Comparison of ENCODE assay signal across 11 mouse cellular contexts in the genomic region with DNA sequence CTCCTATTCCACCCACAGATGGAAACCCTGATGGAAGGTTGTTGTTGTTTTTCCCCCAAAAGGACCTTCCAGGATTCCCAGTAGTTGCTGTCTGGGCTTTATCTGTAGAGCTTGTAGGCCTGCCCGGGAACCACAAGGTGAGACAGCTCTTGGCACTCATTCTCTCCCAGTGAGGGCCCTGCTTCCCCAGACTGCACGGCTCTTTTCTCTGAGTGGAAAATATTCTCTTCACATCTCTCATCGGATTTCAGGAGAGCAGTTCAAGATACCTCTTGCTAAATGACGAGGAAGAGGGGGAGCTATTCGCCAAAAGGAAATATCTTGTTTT.
DNase-seq lines count a peak whose midpoint lies in the region; ATAC-seq and TF ChIP-seq lines count a peak whose summit lies in the region.
"Had no signal": no experiment of that assay in that cellular context is flagged by ENCODE, and none has a peak within 500 bp of the region (broad histone marks: within the 10 kb centered on the region; RNA-seq: fewer than 3 reads in every experiment).

No protein-coding gene starts in this region.

- no peak overlapping the region for H3K4me3 ChIP-seq in layer of hippocampus, adult 2 months
- H3K4me3 ChIP-seq in intestine, embryonic 15.5 days (replicated peaks) = no peak overlapping the region
- H3K4me3 ChIP-seq: embryonic facial prominence, embryonic 12.5 days; myocyte had no signal

- peak overlapping the region; percentile 69 for H3K27ac ChIP-seq in layer of hippocampus, adult 2 months
- no peak overlapping the region for H3K27ac ChIP-seq in intestine, embryonic 15.5 days
- H3K27ac ChIP-seq: embryonic facial prominence, embryonic 12.5 days had no signal

- WGBS in intestine, embryonic 15.5 days = 75% methylated on average over 5 of the region's 5 CpGs

- H3K9me3 ChIP-seq in intestine, embryonic 15.5 days = no peaks in the 10 kb centered on the region
- H3K9me3 ChIP-seq: embryonic facial prominence, embryonic 12.5 days had no signal

- H3K36me3 ChIP-seq in intestine, embryonic 15.5 days = no peaks in the 10 kb centered on the region
- H3K36me3 ChIP-seq: embryonic facial prominence, embryonic 12.5 days had no signal

- no peaks in the 10 kb centered on the region for H3K4me1 ChIP-seq in intestine, embryonic 15.5 days (replicated peaks)
- H3K4me1 ChIP-seq: embryonic facial prominence, embryonic 12.5 days had no signal

- H3K4me2 ChIP-seq in intestine, embryonic 15.5 days (replicated peaks) = no peak overlapping the region
- H3K4me2 ChIP-seq: embryonic facial prominence, embryonic 12.5 days; midbrain, embryonic 11.5 days had no signal

- H3K27me3 ChIP-seq in intestine, embryonic 15.5 days (replicated peaks) = no peaks in the 10 kb centered on the region
- H3K27me3 ChIP-seq: embryonic facial prominence, embryonic 12.5 days had no signal

- DNase-seq in frontal cortex, postnatal 10 days (ENCODE audit: low spot score in 2 of 2) = no peak
- no peak for DNase-seq in layer of hippocampus, adult 2 months (ENCODE audit: low spot score in 2 of 2)
- DNase-seq in layer of hippocampus, adult 8-10 months (ENCODE audit: low spot score in 2 of 2) = no peak
- peak; percentile 57 for DNase-seq in brain, adult 2 months (ENCODE audit: low read depth, low spot score)
- DNase-seq in cerebellum, adult 9-10 months = peak; percentile 67
- no peak for DNase-seq in thymus, postnatal 4 days

- TF ChIP-seq CTCF in layer of hippocampus, adult 2 months (conservative IDR thresholded peaks at IDR 0.05) = no peak

- ATAC-seq in frontal cortex, adult (ENCODE audit: low TSS enrichment) = peak; percentile 32; the same call in 1 of the 2 replicates
- no peak for ATAC-seq in intestine, embryonic 15.5 days

- no peak overlapping the region for H3K9ac ChIP-seq in intestine, embryonic 15.5 days
- H3K9ac ChIP-seq: embryonic facial prominence, embryonic 12.5 days had no signal

Comparison
In these comparisons a context has a peak if more than half of its experiments do, and no peak if none do; other contexts are left out.
1. DNase-seq: peak in brain, adult 2 months (single experiment) and cerebellum, adult 9-10 months (single experiment); none in frontal cortex, postnatal 10 days (0 of 2), layer of hippocampus, adult 2 months (0 of 2), layer of hippocampus, adult 8-10 months (0 of 2) and thymus, postnatal 4 days (single experiment).